Mouse (Mus musculus) mesoderm, embryonic 11.5 days (tissue): ENCODE measurements around the gene Galnt14.

ENCODE experiments used
- DNase-seq: peaks from one replicate; pipeline ENCODE4 v3.0.0-alpha.2; 2012; ENCODE audit warnings: low read depth, low spot score

Gene Galnt14

GRCm38 (mm10) chr17:73668996-73669395 is 41.3 kb downstream of the Galnt14 start:
- no peak for DNase-seq

- no peak for DNase-seq
Measured at GRCm38 (mm10) chr17:73663237-73663636, 47.0 kb downstream of the Galnt14 start.

GRCm38 (mm10) chr17:73658731-73659445 is 51.4 kb downstream of the Galnt14 start:
- no peak for DNase-seq

GRCm38 (mm10) chr17:73656373-73656772 is 53.9 kb downstream of the Galnt14 start:
- no peak for DNase-seq

GRCm38 (mm10) chr17:73654261-73654660 is 56.0 kb downstream of the Galnt14 start:
- DNase-seq = peak; percentile 30

GRCm38 (mm10) chr17:73649371-73649770 is 60.9 kb downstream of the Galnt14 start:
- DNase-seq = no peak

- no peak for DNase-seq
Measured at GRCm38 (mm10) chr17:73641676-73642075, 68.6 kb downstream of the Galnt14 start.

GRCm38 (mm10) chr17:73640117-73640480 is 70.2 kb downstream of the Galnt14 start:
- DNase-seq = no peak

GRCm38 (mm10) chr17:73639401-73640116 is 70.7 kb downstream of the Galnt14 start:
- DNase-seq = peak; percentile 41

- no peak for DNase-seq
Measured at GRCm38 (mm10) chr17:73636988-73637387, 73.3 kb downstream of the Galnt14 start.

- no peak for DNase-seq
Measured at GRCm38 (mm10) chr17:73634896-73635295, 75.4 kb downstream of the Galnt14 start.

GRCm38 (mm10) chr17:73633991-73634710 is 76.1 kb downstream of the Galnt14 start:
- DNase-seq = no peak

GRCm38 (mm10) chr17:73628263-73628914 is 81.9 kb downstream of the Galnt14 start:
- no peak for DNase-seq

- DNase-seq = no peak
Measured at GRCm38 (mm10) chr17:73626912-73627311, 83.3 kb downstream of the Galnt14 start.

GRCm38 (mm10) chr17:73620049-73620448 is 90.2 kb downstream of the Galnt14 start:
- DNase-seq = no peak

- no peak for DNase-seq
Measured at GRCm38 (mm10) chr17:73602552-73603478, 107.4 kb downstream of the Galnt14 start.

- peak; percentile 15 for DNase-seq
Measured at GRCm38 (mm10) chr17:73599923-73600322, 110.3 kb downstream of the Galnt14 start.

- no peak for DNase-seq
Measured at GRCm38 (mm10) chr17:73592081-73592480, 118.2 kb downstream of the Galnt14 start.

GRCm38 (mm10) chr17:73587573-73587972 is 122.7 kb downstream of the Galnt14 start:
- DNase-seq = no peak

- DNase-seq = no peak
Measured at GRCm38 (mm10) chr17:73574186-73574585, 136.1 kb downstream of the Galnt14 start.

GRCm38 (mm10) chr17:73572881-73573280 is 137.4 kb downstream of the Galnt14 start:
- no peak for DNase-seq
